Mouse (Mus musculus): ENCODE data around the gene Olfr656. TPM values are rescaled to one million over a fixed set of nuclear protein-coding genes. Genes with fewer than 3 reads are reported as not detected.

Olfr656 gene
- total RNA-seq (2014; rRNA removed) (not detected in 2 replicates), polyA plus RNA-seq (2015; fragmentation: Nextera tagmentation; extraction: Ambion mirVana) (not detected in 2 replicates)

GRCm38 (mm10) chr7:104613655-104614054, at the start of gene Olfr656:
Gene Olfr656, plus strand, starts transcription at chr7:104613955.
- Histone ChIP-seq H3K9ac (replicated peaks; ENCODE audit: low read length, poor library complexity, severe bottlenecking) (no peak within 1 kb of the TSS), H3K4me1 (ENCODE audit: insufficient read depth, low read length) (no peaks in the 10 kb centered on the region), H3K9me3 (ENCODE audit: low read length) (no peaks in the 10 kb centered on the region), H3K27ac (ENCODE audit: low read depth, low read length) (no peak within 1 kb of the TSS), H3K4me3 (ENCODE audit: low read depth, low read length) (no peak within 1 kb of the TSS), H3K27me3 (ENCODE audit: insufficient read depth, low read length) (no peaks in the 10 kb centered on the region), H3K36me3 (ENCODE audit: insufficient read depth, low read length) (no peaks in the 10 kb centered on the region), H3K4me2 (ENCODE audit: low read depth, low read length, poor library complexity, severe bottlenecking) (no peak within 1 kb of the TSS)
- no peak for ATAC-seq (ENCODE audit: low FRiP score)
- no peak for TF ChIP-seq CTCF (IDR thresholded peaks at IDR 0.05)
- 62% methylated on average over 4 of the region's 4 CpGs for WGBS
- no peak for DNase-seq (ENCODE audit: low spot score)

DNA sequence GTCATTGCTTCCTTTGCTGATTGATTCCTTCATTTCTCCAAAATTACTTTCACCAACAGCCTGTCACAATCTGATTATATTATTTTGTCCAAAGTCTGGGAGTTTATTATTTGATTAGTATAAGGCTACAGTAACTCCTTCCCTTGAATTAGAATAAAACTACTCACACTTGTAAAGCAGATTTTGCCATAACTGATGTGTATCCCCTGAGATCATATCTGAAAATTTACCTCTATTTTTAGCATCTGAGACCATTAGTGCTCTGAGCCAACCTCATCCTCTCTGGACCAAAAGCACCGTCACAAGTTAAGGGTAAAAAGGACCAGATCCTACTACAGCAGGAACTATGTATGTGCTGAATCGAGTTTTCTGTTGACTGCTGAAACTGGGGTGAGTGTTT, 36.7 kb upstream of the Olfr656 start, which contains the start of gene Olfr653:
Gene Olfr653 (plus strand): TSS at position 301 of the 400 bp plus-strand sequence.
- no peak for TF ChIP-seq CTCF (IDR thresholded peaks at IDR 0.05)
- Histone ChIP-seq H3K27ac (ENCODE audit: low read depth, low read length) (no peak within 1 kb of the TSS), H3K4me3 (ENCODE audit: low read depth, low read length) (no peak within 1 kb of the TSS), H3K36me3 (ENCODE audit: insufficient read depth, low read length) (no peaks in the 10 kb centered on the region), H3K9ac (replicated peaks; ENCODE audit: low read length, poor library complexity, severe bottlenecking) (no peak within 1 kb of the TSS), H3K27me3 (ENCODE audit: insufficient read depth, low read length) (no peaks in the 10 kb centered on the region), H3K9me3 (ENCODE audit: low read length) (no peaks in the 10 kb centered on the region), H3K4me1 (ENCODE audit: insufficient read depth, low read length) (no peaks in the 10 kb centered on the region), H3K4me2 (ENCODE audit: low read depth, low read length, poor library complexity, severe bottlenecking) (no peak within 1 kb of the TSS)
- DNase-seq (ENCODE audit: low spot score) (no peak), ATAC-seq (ENCODE audit: low FRiP score) (no peak)
- WGBS, result 79% methylated on average over 2 of the region's 2 CpGs

GRCm38 (mm10) chr7:104580846-104581245, 32.9 kb upstream of the Olfr656 start:
- H3K27me3 ChIP-seq (ENCODE audit: insufficient read depth, low read length), result no peaks in the 10 kb centered on the region
- H3K9ac ChIP-seq (replicated peaks; ENCODE audit: low read length, poor library complexity, severe bottlenecking), result no peak overlapping the region
- no peak for TF ChIP-seq CTCF (IDR thresholded peaks at IDR 0.05)
- DNase-seq (ENCODE audit: low spot score) (no peak), ATAC-seq (ENCODE audit: low FRiP score) (no peak)
- no peak overlapping the region for H3K4me3 ChIP-seq (ENCODE audit: low read depth, low read length)
- 94% methylated on average over 4 of the region's 4 CpGs for WGBS
- no peaks in the 10 kb centered on the region for H3K9me3 ChIP-seq (ENCODE audit: low read length)
- H3K36me3 ChIP-seq (ENCODE audit: insufficient read depth, low read length), result no peaks in the 10 kb centered on the region
- no peaks in the 10 kb centered on the region for H3K4me1 ChIP-seq (ENCODE audit: insufficient read depth, low read length)
- no peak overlapping the region for H3K27ac ChIP-seq (ENCODE audit: low read depth, low read length)
- no peak overlapping the region for H3K4me2 ChIP-seq (ENCODE audit: low read depth, low read length, poor library complexity, severe bottlenecking)

DNA sequence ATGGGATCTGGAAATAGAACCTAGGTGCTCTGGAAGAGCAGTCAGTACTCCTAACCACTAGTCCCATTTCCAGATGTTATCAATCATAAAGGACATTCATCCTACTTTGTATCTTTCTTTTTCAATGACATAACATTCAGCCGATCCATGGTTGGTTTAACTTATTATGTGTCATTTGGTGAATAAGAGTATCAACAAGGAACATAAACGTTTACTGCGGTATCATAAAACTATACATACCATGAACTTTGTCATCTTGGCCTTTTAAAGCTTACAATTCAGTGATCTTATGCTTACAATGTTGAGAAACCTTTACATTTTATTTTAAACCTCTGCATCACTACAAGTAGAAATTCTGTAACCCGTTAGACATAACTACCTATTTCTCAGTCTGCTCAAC, 32.3 kb upstream of the Olfr656 start:
- Histone ChIP-seq H3K27me3 (ENCODE audit: insufficient read depth, low read length) (no peaks in the 10 kb centered on the region), H3K9me3 (ENCODE audit: low read length) (no peaks in the 10 kb centered on the region), H3K4me2 (ENCODE audit: low read depth, low read length, poor library complexity, severe bottlenecking) (no peak overlapping the region), H3K4me1 (ENCODE audit: insufficient read depth, low read length) (no peaks in the 10 kb centered on the region), H3K9ac (replicated peaks; ENCODE audit: low read length, poor library complexity, severe bottlenecking) (no peak overlapping the region), H3K4me3 (ENCODE audit: low read depth, low read length) (no peak overlapping the region), H3K27ac (ENCODE audit: low read depth, low read length) (no peak overlapping the region), H3K36me3 (ENCODE audit: insufficient read depth, low read length) (no peaks in the 10 kb centered on the region)
- 88% methylated on average over 4 of the region's 4 CpGs for WGBS
- no peak for TF ChIP-seq CTCF (IDR thresholded peaks at IDR 0.05)
- DNase-seq (ENCODE audit: low spot score) (no peak), ATAC-seq (ENCODE audit: low FRiP score) (no peak)

DNA sequence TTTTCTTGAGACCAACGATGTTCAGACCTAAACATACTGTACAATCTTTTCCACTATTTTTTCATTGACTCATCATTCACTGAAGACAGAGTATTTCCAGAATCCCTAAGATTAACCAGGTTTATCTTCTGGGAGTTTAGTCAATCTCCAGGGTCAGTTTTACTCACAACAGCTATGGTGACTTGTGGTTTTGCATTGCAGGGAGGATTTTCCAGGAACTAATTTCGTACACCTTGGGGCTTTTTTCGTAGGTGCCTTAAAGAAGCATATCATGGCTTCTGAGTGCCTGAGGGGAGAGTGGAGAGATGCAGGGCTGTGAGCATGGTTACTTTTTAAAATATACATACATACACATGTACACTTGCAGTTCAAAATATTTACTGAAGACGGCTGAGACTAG, 27.0 kb upstream of the Olfr656 start, which contains the start of gene Olfr654:
Gene Olfr654 (plus strand): TSS at position 301 of the 400 bp plus-strand sequence.
- DNase-seq (ENCODE audit: low spot score) (no peak), ATAC-seq (ENCODE audit: low FRiP score) (no peak)
- 84% methylated on average over 4 of the region's 4 CpGs for WGBS
- Histone ChIP-seq H3K9ac (replicated peaks; ENCODE audit: low read length, poor library complexity, severe bottlenecking) (no peak within 1 kb of the TSS), H3K4me3 (ENCODE audit: low read depth, low read length) (no peak within 1 kb of the TSS), H3K4me1 (ENCODE audit: insufficient read depth, low read length) (no peaks in the 10 kb centered on the region), H3K36me3 (ENCODE audit: insufficient read depth, low read length) (no peaks in the 10 kb centered on the region), H3K27ac (ENCODE audit: low read depth, low read length) (no peak within 1 kb of the TSS), H3K4me2 (ENCODE audit: low read depth, low read length, poor library complexity, severe bottlenecking) (no peak within 1 kb of the TSS), H3K9me3 (ENCODE audit: low read length) (no peaks in the 10 kb centered on the region), H3K27me3 (ENCODE audit: insufficient read depth, low read length) (no peaks in the 10 kb centered on the region)
- no peak for TF ChIP-seq CTCF (IDR thresholded peaks at IDR 0.05)

DNA sequence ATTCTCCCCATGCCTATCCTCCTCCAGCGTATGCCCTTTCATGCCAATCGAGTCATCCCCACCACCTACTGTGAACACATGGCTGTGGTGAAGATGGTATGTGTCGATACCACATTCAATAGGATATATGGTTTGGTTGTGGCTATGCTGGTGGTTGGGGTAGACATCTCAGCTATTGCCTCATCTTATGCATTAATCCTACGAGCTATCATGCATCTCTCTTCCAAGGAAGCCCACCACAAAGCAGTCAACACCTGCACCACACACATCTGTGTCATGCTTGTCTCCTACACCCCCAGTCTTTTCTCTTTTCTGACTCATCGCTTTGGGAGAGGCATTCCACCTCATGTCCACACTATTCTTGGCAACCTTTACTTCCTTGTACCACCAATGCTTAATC, 25.5 kb upstream of the Olfr656 start:
- TF ChIP-seq CTCF (IDR thresholded peaks at IDR 0.05), result no peak
- H3K9ac ChIP-seq (replicated peaks; ENCODE audit: low read length, poor library complexity, severe bottlenecking), result no peak overlapping the region
- DNase-seq (ENCODE audit: low spot score) (no peak), ATAC-seq (ENCODE audit: low FRiP score) (no peak)
- H3K4me2 ChIP-seq (ENCODE audit: low read depth, low read length, poor library complexity, severe bottlenecking), result no peak overlapping the region
- WGBS, result 87% methylated on average over 5 of the region's 5 CpGs
- no peak overlapping the region for H3K27ac ChIP-seq (ENCODE audit: low read depth, low read length)
- H3K36me3 ChIP-seq (ENCODE audit: insufficient read depth, low read length), result no peaks in the 10 kb centered on the region
- H3K4me1 ChIP-seq (ENCODE audit: insufficient read depth, low read length), result no peaks in the 10 kb centered on the region
- H3K9me3 ChIP-seq (ENCODE audit: low read length), result no peaks in the 10 kb centered on the region
- no peak overlapping the region for H3K4me3 ChIP-seq (ENCODE audit: low read depth, low read length)
- H3K27me3 ChIP-seq (ENCODE audit: insufficient read depth, low read length), result no peaks in the 10 kb centered on the region
